Mouse (Mus musculus): Measurements from ENCODE around the gene Esam. TPM values are rescaled to one million over a fixed set of nuclear protein-coding genes. Genes with fewer than 3 reads are reported as not detected.

Esam gene
- total RNA-seq, 2 experiments from 2014 or later: 19.7 to 21.4 TPM

DNA sequence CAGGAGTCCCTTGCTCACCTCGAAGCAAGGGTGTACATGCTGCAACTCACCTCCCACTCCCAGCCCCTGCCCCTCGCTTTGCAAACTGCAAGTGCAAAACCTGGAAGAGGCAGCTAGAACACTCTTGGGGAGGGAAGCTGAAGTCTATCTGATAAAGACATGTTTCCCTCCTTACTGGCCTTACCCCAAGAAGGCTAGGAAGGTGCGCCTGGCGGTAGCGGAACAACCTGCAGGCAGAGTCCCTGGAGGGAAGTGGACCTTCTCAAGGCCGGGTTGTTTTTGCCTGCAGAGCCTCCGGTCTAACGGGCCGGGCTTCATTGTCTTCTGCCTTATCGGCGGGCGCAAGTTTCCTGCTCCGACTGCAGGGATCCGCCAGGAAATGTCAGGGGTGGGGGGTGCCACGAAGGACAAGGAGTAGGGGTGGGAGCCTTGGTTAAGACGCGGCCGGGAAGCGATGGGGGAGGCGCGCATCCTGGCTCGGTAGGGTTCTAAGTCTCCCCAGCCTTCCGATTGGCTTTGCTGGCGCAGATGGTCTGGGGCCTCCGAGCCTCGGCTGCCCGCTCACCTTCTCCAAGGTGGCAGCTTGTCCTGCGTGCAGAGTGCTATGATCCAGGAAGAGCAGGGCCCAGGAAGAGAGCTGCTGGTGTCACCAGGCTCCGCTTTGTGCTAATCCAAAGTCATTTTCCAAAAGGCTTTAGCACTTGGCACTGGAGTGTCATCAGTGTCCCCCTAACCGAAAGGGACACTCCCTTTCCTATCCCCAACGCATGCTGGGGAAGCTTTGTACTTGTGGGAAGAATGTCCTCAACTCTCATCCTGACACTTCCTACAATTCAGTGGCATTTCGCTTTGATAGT lies 2.4 kb downstream of the Esam start:
- DNase-seq (ENCODE audit: low spot score in 2 of 2): no peak

DNA sequence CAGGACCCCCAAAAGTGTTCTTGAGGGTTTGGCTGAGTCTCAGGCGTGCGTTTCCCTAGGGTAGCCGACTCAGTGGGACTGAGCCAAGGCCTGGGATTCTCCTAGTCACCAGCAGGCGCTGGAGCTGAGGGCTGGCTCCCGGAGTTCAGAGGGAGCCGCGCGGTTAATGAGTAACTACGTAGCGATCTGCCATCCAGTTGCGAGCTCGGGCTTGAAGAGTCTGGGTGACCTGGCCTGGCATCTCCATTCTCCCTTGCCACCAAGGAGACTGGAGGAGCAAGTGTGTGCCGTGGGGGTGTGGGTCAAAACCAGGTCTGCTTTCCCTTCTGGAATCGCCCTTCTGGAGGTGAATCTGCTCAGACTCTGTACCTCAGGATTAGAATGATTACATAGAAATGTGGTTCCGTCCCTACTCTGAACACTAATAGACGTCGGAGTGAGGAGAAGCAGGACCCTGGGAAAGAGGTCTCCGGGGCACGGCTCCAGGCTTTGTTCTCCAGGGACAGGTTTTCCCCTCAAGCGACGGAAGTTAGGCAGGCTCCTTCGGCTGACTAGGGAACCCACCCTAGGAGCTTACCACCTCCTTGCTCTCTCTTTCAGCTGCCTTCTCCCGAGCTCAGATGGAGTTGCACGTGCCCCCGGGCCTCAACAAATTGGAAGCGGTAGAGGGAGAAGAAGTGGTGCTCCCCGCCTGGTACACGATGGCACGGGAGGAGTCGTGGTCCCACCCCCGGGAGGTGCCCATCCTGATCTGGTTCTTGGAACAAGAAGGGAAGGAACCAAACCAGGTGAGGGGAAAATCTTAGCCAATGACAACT lies 3.2 kb downstream of the Esam start:
- DNase-seq (ENCODE audit: low spot score in 2 of 2): no peak

DNA sequence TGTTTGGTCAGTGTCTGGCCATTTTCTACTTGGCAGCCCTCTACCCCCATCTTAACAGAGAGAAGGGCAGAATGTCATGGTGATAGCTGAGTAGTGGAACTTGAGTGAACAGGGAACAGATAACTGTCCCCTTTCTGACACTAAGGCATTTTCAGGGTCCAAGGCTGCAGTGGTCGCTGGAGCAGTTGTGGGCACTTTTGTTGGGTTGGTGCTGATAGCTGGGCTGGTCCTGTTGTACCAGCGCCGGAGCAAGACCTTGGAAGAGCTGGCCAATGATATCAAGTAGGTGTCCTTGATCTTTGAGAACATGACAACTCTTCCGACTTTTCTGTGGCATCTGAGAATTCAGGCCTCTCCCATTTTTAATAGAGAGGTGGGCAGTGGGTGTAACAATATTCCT lies 9.0 kb downstream of the Esam start:
- DNase-seq (ENCODE audit: low spot score in 2 of 2): no peak

DNA sequence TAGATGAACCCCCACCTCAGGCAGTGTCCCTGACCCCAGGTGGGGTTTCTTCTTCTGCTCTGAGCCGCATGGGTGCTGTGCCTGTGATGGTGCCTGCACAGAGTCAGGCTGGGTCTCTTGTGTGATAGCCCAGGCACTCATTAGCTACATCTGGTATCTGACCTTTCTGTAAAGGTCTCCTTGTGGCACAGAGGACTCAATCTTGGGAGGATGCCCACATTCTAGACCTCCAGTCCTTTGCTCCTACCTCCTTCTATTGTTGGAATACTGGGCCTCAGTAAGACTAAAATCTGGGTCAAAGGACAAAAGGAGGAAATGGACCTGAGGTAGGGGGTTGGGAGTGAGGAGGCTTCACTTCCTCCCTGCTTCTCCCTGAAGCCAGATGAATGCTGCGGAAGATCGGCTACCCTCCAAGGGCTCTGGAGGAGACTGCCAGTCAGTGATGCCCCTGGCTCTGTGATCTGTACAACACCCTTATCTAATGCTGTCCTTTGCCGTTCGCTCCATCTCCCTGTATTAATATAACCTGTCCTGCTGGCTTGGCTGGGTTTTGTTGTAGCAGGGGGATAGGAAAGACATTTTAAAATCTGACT lies 9.9 kb downstream of the Esam start:
- no peak for DNase-seq (ENCODE audit: low spot score in 2 of 2)

DNA sequence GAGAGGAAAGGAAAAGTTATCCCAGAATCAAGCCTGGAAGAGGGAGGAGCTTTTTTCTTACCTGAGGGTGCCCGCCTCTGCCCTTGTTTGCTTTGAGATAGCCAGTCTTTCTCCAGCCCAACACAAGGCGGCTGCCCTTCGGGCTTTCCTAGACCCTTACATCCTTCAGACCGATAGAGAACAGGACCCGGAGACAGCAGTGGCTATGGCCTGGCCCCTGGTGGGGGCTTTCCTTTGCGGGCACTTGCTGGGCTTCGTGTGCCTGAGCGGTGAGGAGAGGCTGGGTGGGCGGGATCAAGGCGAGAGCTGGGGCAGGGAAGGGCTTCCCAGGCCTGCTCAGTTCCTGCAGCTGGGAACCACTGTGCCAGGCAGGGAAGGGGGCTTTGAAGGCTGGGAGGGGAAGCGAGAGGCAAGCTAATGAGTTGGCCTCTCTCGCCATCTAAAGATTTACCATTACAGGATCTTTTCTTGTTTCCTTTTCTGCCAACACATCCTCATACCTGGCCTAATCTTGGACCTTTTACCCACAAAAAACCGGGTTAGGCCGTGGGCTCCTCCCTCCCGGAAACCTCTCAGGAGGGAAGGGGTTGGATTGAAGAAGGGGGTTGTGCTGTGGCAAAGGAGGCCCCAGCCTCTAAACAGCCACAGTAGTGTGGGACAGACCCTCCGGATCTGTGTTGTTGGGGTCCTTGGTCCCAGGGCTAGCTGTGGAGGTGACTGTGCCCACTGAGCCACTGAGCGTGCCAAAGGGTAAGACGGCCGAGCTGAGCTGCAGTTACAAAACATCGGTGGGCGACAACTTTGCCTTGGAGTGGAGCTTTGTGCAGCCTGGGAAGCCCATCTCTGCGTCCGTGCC lies 11.5 kb downstream of the Esam start, which contains the start of gene Vsig2:
Gene Vsig2, plus strand, starts transcription at position 86 of the 856 bp plus-strand sequence.
- no peak for DNase-seq (ENCODE audit: low spot score in 2 of 2)

DNA sequence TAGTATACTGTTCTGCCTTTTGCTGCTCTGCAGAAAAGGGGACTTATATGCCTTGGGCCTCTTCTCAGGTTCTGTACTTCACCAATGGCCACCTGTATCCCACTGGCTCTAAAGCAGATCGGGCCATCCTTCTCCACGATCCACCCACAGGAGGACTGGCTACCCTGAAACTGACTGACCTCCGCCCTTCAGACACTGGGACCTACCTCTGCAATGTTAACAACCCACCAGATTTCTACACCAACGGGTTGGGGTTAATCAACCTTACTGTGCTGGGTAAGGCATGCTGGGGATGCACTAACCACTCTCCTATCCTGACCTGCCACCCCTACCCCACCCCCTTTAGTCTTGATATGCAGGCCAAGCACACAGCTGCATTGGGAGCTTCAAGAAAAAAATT lies 12.3 kb downstream of the Esam start:
- DNase-seq (ENCODE audit: low spot score in 2 of 2): no peak

DNA sequence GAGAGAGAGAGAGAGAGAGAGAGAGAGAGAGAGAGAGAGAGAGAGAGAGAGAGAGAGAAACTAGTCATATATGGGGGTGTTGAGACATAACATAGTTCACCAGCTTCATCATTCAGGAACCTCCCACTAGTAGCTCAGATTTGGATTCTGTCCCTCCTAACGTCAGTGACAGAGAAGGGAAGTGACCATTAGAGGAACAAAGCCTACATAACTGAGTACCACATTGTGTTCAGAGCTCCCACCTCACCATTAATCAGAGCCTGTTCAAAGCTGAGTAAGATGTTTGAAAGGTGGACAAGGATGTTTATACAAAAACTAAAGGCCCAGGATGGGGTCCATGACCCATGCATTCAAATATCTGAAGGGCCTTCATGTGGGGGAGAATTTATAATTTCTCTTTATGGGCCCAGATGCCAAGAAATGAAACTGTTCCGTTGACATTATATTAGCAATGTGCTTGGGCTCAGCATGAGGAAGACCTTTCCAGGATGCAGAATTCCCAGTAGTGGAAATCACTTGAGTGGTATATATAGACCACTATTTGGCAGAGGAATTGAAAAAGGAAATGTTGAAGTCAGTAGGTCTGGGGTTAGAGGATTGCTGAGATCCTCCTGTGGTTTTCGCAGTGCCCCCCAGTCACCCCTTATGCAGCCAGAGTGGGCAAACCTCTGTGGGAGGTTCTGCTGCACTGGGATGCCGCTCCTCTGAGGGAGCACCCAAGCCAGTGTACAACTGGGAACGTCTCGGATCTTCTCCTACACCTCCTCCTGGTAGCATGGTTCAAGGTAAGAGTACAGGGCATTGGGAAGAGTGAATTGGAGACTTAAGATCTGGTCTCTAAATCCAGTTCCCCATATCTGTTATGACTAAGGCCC lies 13.1 kb downstream of the Esam start:
- DNase-seq (ENCODE audit: low spot score in 2 of 2): peak in 1 of 2 experiments; percentile 22

DNA sequence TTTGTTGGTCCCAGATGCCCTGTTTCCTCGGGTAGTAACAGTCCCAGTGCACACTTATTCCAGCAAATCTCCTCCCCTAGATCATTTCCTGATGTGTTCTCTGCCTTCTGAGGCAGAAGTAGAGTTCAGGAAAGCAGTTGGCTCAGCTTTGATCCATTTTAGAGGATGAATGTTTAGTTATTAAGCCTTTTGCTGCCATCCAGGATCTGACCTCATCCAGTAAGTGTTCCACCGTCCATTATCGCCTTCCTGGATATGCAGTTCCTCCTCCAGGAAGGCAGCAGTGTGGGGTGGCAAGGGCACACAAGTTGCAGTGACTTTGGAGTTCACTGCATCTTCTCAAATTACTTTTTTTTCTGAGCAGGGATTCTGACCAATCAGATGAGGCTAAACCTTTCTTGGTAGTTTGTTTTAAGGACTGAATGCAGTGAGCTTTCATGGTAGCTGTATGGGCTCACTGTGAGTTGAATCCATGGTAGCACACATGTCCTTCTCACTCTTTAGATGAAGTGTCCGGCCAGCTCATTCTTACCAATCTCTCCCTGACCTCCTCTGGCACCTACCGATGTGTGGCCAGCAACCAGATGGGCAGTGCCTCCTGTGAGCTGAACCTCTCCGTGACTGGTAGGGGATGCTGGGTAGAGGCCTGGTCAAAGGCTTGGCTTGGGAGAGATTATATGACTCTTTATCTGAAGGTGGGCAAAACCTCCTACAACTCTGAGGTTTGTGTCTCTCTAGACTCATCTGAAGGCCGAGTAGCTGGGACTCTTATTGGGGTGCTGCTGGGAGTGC lies 14.2 kb downstream of the Esam start:
- DNase-seq (ENCODE audit: low spot score in 2 of 2): no peak

DNA sequence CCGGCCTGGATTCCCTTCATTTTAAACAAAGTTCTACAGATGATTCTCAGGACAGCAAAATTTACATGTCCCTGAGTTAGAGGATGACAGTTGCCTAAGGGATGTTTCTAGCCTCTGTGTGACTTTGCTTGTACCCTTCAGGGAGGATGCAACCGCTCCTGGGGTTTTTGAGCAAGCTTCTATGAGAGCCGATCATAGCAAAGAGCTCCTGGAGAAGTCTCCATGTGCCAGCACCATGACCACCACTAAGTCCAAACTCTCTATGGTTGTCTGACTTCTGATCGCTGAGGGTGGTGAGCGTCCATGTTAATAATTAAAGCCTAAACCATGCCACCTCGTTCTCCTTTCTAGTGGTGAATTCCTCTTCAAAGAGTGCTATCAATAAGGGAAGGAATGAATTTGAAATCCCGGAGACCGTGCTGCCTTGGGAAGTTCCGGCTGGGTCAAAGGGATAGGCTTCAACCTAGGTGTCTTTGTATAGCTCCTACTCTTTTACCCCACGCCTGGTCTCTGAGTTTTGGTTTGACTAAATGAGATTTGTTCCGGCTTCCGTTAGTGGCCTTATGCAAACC lies 16.1 kb downstream of the Esam start:
- DNase-seq (ENCODE audit: low spot score in 2 of 2): no peak

DNA sequence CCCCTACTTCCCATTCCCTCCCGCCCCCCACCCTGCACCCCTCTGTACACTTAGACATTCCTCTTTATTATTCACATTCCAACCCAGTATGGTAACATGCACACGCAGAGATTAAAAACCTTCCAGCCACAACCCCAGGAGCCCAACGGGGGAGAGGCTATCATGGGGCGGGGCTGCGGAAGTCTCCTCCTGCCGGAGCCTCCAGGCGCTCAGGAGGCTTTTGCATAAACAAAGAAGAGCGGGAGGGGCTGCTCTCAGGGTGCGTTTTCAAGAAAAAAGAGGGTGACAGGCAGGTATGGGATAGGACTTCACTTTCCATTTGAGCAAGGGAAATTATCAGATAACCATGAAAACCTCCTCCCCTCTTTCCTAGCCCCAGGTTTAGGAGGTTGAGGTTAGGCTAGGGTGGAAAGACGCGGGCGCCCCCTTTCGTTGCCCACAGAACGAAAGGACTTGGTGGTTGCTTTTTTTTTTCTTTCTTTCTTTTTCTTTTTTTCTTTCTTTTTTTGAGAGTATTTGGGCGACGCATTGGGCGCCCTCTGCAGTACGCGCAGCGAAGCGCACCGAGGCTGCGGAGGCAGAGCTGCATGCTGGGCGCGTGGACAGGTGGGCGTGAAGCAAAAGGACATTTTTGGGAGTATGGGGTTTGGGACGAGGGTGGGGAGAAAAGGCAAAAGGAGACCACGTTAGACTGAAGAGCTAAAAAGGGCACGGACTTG lies 16.7 kb downstream of the Esam start:
- DNase-seq (ENCODE audit: low spot score in 2 of 2): peak; percentile 78 to 82

DNA sequence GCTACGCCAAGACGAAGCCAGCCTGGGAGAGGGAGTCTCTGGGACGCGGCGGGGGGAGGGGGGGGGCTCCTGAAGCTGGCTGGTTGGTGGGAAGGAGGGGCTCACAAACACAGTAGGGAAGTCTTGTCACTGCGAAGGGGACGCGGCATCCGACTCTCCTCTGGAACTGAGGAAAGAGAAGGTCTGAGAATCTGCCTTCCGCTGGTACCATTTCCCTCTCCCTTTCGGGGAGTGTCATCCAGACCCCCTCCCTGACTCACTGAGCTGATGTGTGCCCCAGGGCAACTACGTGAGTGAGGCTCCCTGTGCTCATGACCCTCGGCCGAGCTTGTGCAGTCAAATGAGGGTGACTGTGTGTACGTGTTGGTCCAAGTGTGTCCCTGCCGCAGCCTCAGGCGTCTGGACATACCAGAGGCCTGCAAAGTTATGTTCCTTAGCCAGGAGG lies 17.3 kb downstream of the Esam start:
- DNase-seq (ENCODE audit: low spot score in 2 of 2): no peak

DNA sequence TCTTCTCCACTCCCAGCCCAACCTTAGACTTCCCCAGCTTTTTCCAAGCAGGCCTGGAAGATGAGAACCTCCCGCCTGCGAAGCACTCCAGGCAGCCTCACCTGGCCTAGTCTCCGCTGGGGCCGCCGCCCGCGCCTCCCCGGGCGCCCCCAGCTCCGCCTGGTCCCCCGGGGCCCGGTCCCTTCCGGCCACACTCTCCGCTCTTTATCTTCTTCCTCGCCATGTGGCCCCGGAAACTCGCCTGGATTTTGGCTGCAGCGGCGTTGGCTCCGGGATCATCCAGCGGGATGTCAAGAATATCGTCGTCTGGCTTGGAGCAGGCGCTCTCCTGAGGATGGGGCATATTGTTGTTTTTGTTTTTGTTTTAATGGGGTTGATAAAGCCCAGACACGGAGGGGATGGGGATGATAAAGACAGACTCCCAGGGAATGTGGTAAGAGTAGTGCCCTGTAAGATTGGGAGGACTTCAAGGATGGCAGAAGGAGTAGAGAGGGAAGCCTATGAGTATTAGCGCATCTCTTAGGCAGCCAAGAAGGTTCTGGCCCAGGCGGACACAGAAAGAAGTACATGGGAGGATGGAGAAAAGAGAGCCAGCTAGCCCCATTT lies 18.1 kb downstream of the Esam start:
- no peak for DNase-seq (ENCODE audit: low spot score in 2 of 2)

DNA sequence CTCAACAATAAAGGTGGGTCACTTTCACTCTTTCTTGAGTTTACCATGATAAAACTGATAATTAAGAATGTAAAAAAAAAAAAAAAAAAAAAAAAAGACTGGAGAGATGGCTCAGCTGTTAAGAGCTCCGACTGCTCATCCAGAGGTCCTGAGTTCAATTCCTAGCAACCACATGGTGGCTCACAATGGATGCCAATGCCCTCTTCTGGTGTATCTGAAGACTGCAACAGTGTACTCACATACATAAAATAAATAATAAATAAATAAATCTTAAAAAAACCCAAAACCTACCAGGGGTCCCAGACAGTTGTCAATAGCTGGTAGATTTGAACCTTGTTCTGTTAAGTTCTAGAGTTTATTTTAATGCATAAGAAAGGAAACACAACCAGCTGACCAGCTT lies 19.0 kb downstream of the Esam start:
- DNase-seq (ENCODE audit: low spot score in 2 of 2): no peak

DNA sequence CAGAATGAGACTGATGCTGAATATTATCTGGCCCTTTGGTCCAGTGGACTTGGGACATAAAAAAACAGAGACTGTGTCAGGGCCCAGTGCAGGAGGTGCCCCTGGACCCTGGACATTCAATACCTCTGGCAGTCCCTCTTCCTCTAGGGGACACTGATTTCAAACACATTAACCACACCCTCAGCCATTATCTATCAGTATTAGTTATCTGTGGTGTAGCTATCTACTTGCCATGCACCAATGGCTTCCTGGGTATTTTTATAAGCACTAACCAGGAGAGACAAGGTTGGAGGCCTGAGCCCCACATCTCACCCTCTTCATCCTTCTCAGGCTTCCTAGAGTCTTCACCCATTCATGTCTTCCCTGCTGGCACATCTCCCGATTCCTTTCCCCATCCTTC lies 22.6 kb downstream of the Esam start:
- DNase-seq (ENCODE audit: low spot score in 2 of 2): no peak

DNA sequence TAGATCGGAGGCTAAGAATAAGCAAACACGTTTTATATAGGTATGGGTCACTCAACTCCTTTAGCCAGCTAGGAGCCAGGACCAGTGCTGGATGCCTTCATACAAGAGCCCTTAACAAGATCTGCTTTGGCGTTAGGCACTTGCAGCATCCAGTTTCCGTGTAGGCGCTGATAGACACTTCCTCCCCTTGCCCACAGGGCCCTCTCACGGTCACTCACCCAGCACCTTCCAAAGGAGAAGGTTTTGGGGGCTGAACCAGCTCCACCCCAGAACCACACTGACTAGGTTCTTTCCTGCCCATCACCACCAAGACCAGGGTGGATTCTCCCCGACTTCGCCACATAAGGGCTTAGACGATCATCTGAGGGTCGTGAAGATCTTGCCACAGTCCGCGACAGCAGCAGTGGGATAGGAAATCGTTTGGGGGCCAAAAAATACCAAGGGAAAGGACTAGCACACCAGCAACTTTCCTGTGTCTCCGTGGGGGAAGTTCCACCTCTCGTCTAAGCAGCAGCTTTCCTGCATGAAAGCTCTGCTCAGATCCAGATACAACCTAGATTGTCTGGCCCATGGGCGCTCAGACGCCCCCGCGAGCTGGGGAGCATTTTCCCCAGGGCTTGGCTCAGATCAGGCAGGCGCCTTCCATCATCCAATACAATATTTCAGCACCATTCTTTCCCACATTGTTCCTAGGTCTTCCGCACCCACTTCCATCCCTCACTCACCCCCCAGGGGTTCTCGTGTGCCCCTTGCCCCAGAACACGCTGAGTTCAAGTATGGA lies 24.1 kb downstream of the Esam start:
- no peak for DNase-seq (ENCODE audit: low spot score in 2 of 2)

DNA sequence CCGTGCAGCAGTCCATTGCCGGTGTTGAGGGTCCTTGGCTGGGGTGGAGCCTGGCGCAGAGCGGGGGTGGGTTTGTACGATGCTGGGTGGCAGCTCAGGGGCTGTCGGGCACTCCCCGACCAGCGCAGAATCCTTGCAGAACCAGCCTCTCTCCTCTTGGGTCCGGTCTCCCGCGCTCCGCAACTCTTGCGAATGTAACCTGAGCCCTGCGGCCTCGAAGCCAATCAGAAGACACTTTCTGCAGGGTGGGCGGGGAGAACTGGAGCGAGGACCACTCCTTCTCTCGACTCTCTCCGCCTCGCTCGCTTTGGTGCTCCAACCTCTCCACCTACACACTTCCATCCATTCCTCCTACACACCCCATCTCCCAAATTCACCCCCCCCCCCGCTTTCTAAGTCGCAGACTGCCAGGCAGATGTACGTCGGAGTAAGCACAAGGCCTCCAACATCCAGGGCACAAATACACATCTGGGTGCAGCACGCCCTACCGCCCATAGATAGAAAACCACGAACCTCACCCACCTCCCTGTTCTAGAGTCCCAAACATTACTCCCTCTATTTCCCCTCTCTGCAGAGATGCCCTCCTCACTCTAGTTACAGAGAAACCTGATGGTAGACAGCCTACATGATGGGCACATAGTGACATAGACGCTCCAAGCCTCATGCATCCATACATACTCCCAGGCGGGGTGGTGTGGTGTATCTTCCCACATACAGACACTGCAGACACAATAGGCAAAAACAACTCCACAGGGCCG lies 24.8 kb downstream of the Esam start, which contains the start of gene Nrgn:
Gene Nrgn, minus strand, starts transcription at position 369 of the 758 bp plus-strand sequence.
- peak; percentile 89 to 93 for DNase-seq (ENCODE audit: low spot score in 2 of 2)

All from left cerebral cortex, adult 18-20 months (tissue).